Mouse (Mus musculus) cerebellum, adult 2 months (tissue): ENCODE data around the gene Chchd1. TPM values are rescaled to one million over a fixed set of nuclear protein-coding genes. Genes with fewer than 3 reads are reported as not detected.

ENCODE experiments used
- DNase-seq, 2 experiments: peaks; one replicate each; pipeline ENCODE4 v3.0.0; 2021
- H3K27ac ChIP-seq: fragments of 200-500 bp; 2 replicates; pipeline ENCODE4 v1.5.1; 2012; ENCODE audit warnings: low read length, control low read depth, inconsistent platforms; ENCODE audit not compliant: insufficient read depth
- H3K27me3 ChIP-seq: fragments of 200-500 bp; 2 replicates; pipeline ENCODE4 v1.6.1; 2012; ENCODE audit warnings: inconsistent platforms, mild to moderate bottlenecking, low read length, moderate library complexity; ENCODE audit not compliant: control insufficient read depth, insufficient read depth
- H3K4me1 ChIP-seq: fragments of 200-500 bp; 2 replicates; pipeline ENCODE4 v1.6.1; 2011; ENCODE audit warnings: low read length; ENCODE audit not compliant: control insufficient read depth, insufficient read depth
- H3K4me3 ChIP-seq: fragments of 200-500 bp; replicated peaks from 2 replicates; pipeline ENCODE3; 2011; ENCODE audit warnings: mild to moderate bottlenecking, low read depth, low read length, control low read depth; ENCODE audit not compliant: insufficient read depth
- CTCF ChIP-seq: fragments of 200-500 bp; IDR thresholded peaks from 2 replicates; pipeline ENCODE4 v1.5.1; 2011; ENCODE audit warnings: low read depth, mild to moderate bottlenecking, control low read depth, low read length, moderate library complexity, borderline replicate concordance; ENCODE audit not compliant: insufficient read depth
- POLR2A ChIP-seq: fragments of 200-500 bp; IDR thresholded peaks from 2 replicates; pipeline ENCODE4 v1.6.1; 2011; ENCODE audit warnings: low read length, control low read depth, borderline replicate concordance; ENCODE audit not compliant: insufficient read depth
- WGBS: fragments of 180-500 bp; shearing (Covaris S2); methylation state at CpG from one replicate; pipeline ENCODE4 v1.1.7; 2018; 5-methylcytosine and 5-hydroxymethylcytosine counted together
- polyA plus RNA-seq: library from polyadenylated mRNA; depleted of rRNA; stranded (reverse); fragments of >200 nt; gene quantifications from 2 replicates; pipeline ENCODE4 v1.2.3, GENCODE M21; 2012

The Chchd1 gene
- polyA plus RNA-seq, 1 experiment = 115 TPM

GRCm38 (mm10) chr14:20735052-20735451, 32.2 kb downstream of the Chchd1 start:
- 52% methylated on average over 2 of the region's 2 CpGs for WGBS
- no peak for DNase-seq
- TF ChIP-seq POLR2A (no peak), CTCF (no peak)
- Histone ChIP-seq H3K4me3 (no peak overlapping the region), H3K27ac (no peak overlapping the region), H3K4me1 (peaks cover 3% of the 10 kb centered on the region; the same call in 1 of the 2 replicates), H3K27me3 (no peaks in the 10 kb centered on the region)

GRCm38 (mm10) chr14:20735892-20736390, 33.1 kb downstream of the Chchd1 start:
- peaks cover 3% of the 10 kb centered on the region; the same call in 1 of the 2 replicates for H3K4me1 ChIP-seq
- H3K27me3 ChIP-seq = no peaks in the 10 kb centered on the region
- DNase-seq = no peak
- H3K27ac ChIP-seq = no peak overlapping the region
- 68% methylated on average over 13 of the region's 13 CpGs for WGBS
- no peak overlapping the region for H3K4me3 ChIP-seq
- no peak for TF ChIP-seq POLR2A
- no peak for TF ChIP-seq CTCF

- WGBS = 28% methylated on average over 14 of the region's 14 CpGs
- TF ChIP-seq POLR2A = no peak
- peak; percentile 66 for TF ChIP-seq CTCF
- Histone ChIP-seq H3K27me3 (no peaks in the 10 kb centered on the region), H3K27ac (no peak overlapping the region), H3K4me1 (peaks cover 3% of the 10 kb centered on the region; the same call in 1 of the 2 replicates), H3K4me3 (no peak overlapping the region)
- DNase-seq = peak; percentile 60 to 63
Measured at GRCm38 (mm10) chr14:20737306-20737705, 34.5 kb downstream of the Chchd1 start.

- H3K4me1 ChIP-seq = no peaks in the 10 kb centered on the region
- no peak for DNase-seq
- H3K4me3 ChIP-seq = no peak overlapping the region
- WGBS = 78% methylated on average over 8 of the region's 8 CpGs
- H3K27ac ChIP-seq = no peak overlapping the region
- TF ChIP-seq POLR2A = no peak
- TF ChIP-seq CTCF = no peak
- no peaks in the 10 kb centered on the region for H3K27me3 ChIP-seq
Measured at GRCm38 (mm10) chr14:20738511-20738910, 35.7 kb downstream of the Chchd1 start.

GRCm38 (mm10) chr14:20741301-20741700, 38.5 kb downstream of the Chchd1 start:
- TF ChIP-seq POLR2A (no peak), CTCF (no peak)
- no peaks in the 10 kb centered on the region for H3K27me3 ChIP-seq
- H3K4me3 ChIP-seq = no peak overlapping the region
- H3K27ac ChIP-seq = no peak overlapping the region
- no peak for DNase-seq
- 70% methylated on average over 9 of the region's 9 CpGs for WGBS
- peaks cover 13% of the 10 kb centered on the region for H3K4me1 ChIP-seq

- TF ChIP-seq POLR2A = no peak
- DNase-seq = no peak
- WGBS = 69% methylated on average over 3 of the region's 3 CpGs
Measured at GRCm38 (mm10) chr14:20743614-20744013, 40.8 kb downstream of the Chchd1 start.

GRCm38 (mm10) chr14:20746935-20747334, 44.1 kb downstream of the Chchd1 start:
- Histone ChIP-seq H3K27ac (0 out of 2 replicates have a peak overlapping the region, but pooled peaks have one; percentile 28), H3K4me3 (no peak overlapping the region), H3K4me1 (peaks cover 18% of the 10 kb centered on the region), H3K27me3 (no peaks in the 10 kb centered on the region)
- no peak for DNase-seq
- 82% methylated on average over 3 of the region's 3 CpGs for WGBS
- TF ChIP-seq CTCF (peak; percentile 45; the same call in 1 of the 2 replicates), POLR2A (no peak)

More at GRCm38 (mm10) chr14:20743614-20744013, 40.8 kb downstream of the Chchd1 start:
- no peaks in the 10 kb centered on the region for H3K27me3 ChIP-seq
- H3K4me3 ChIP-seq = no peak overlapping the region
- H3K27ac ChIP-seq = no peak overlapping the region
- peaks cover 18% of the 10 kb centered on the region for H3K4me1 ChIP-seq

GRCm38 (mm10) chr14:20748388-20748787, 45.6 kb downstream of the Chchd1 start:
- TF ChIP-seq CTCF (no peak), POLR2A (no peak)
- no peak overlapping the region for H3K4me3 ChIP-seq
- H3K4me1 ChIP-seq = peaks cover 18% of the 10 kb centered on the region
- H3K27ac ChIP-seq = no peak overlapping the region
- 70% methylated on average over 4 of the region's 4 CpGs for WGBS
- no peaks in the 10 kb centered on the region for H3K27me3 ChIP-seq
- no peak for DNase-seq
